Mouse (Mus musculus): Measurements from ENCODE around the gene Ctdspl2. TPM values are rescaled to one million over a fixed set of nuclear protein-coding genes. Genes with fewer than 3 reads are reported as not detected.
"Not testable (repeated sequence)": the region's sequence is repeated elsewhere in the genome, so short reads cannot be mapped to it uniquely, and the experiment has no call there.

The Ctdspl2 gene
- polyA plus RNA-seq, 1 experiment from 2014 or later, result 43.0 TPM

DNA sequence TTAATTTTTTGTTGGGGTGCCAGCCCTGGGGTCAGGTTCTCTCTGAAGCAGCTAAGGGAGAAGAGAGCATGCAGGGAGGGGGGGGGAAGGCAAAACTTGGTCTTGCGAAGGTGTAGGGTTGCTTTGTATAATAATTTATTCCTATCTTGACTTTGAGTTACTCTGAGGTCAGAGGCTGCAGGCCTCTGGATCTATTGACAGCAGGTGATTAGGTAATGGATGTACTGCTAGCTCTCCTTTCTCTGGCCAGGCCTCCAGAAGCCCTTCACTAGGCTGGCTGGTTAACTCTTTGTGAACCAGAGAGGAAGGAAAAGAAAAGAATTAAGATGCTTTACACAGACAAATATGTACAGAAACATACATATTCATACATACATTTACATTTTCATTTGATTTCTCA, 62.9 kb downstream of the Ctdspl2 start:
- no peak overlapping the region for H3K27ac ChIP-seq
- H3K4me2 ChIP-seq (replicated peaks), result no peak overlapping the region
- no peak overlapping the region for H3K9ac ChIP-seq (replicated peaks)
- H3K4me1 ChIP-seq (replicated peaks), result no peaks in the 10 kb centered on the region
- no peaks in the 10 kb centered on the region for H3K27me3 ChIP-seq
- WGBS, result 81% methylated on average over 1 of the region's 1 CpGs
- no peak overlapping the region for H3K4me3 ChIP-seq (replicated peaks)
- 0 out of 2 replicates have a peak, but pooled peaks cover 3% of the 10 kb centered on the region for H3K36me3 ChIP-seq
- ATAC-seq, result no peak
- H3K9me3 ChIP-seq, result no peaks in the 10 kb centered on the region

DNA sequence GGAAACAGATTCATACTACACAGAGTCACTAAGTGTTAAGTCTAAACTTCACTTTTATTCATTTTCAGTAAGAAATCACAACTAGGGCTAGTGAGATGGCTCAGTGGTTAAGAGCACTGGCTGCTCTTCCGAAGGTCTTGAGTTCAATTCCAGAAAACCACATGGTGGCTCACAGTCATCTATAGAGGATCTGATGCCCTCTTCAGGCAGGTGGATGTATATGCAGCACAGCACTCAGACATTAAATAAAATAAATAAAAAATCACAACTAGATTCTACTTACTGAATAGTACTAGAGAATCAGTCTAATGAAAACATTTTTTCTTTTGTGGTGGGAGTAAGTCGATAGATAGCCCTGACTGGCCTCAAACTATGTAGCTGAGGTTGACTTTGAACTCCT, 66.5 kb downstream of the Ctdspl2 start:
- H3K9me3 ChIP-seq, result no peaks in the 10 kb centered on the region

DNA sequence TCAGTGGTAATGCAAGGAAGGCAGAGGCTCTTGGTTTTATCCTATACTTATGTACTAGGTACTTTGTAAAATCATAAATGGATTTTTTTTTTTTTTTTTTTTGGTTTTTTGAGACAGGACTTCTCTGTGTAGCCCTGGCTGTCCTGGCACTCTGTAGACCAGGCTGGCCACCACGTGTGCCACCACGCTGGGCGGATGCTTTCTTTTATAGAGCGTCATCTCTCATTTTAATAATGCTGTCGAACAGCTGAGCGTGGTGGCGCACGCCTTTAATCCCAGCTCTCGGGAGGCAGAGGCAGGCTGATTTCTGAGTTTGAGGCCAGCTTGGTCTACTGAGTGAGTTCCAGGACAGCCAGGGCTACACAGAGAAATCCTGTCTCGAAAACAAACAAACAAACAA, 71.3 kb downstream of the Ctdspl2 start:
- ATAC-seq; H3K36me3 ChIP-seq; H3K27me3 ChIP-seq; H3K4me2 ChIP-seq (replicated peaks); H3K9me3 ChIP-seq; H3K4me3 ChIP-seq (replicated peaks); H3K9ac ChIP-seq (replicated peaks); H3K27ac ChIP-seq: not testable (repeated sequence)
- peaks cover 17% of the 10 kb centered on the region for H3K4me1 ChIP-seq (replicated peaks)
- 93% methylated on average over 10 of the region's 10 CpGs for WGBS

More for the DNA sequence above, 66.5 kb downstream of the Ctdspl2 start:
- Histone ChIP-seq H3K27ac (no peak overlapping the region), H3K4me3 (replicated peaks) (no peak overlapping the region), H3K9ac (replicated peaks) (no peak overlapping the region), H3K27me3 (no peaks in the 10 kb centered on the region), H3K4me1 (replicated peaks) (no peaks in the 10 kb centered on the region), H3K36me3 (no peaks in the 10 kb centered on the region), H3K4me2 (replicated peaks) (no peak overlapping the region)
- no peak for ATAC-seq
- WGBS, result 79% methylated on average over 2 of the region's 2 CpGs

DNA sequence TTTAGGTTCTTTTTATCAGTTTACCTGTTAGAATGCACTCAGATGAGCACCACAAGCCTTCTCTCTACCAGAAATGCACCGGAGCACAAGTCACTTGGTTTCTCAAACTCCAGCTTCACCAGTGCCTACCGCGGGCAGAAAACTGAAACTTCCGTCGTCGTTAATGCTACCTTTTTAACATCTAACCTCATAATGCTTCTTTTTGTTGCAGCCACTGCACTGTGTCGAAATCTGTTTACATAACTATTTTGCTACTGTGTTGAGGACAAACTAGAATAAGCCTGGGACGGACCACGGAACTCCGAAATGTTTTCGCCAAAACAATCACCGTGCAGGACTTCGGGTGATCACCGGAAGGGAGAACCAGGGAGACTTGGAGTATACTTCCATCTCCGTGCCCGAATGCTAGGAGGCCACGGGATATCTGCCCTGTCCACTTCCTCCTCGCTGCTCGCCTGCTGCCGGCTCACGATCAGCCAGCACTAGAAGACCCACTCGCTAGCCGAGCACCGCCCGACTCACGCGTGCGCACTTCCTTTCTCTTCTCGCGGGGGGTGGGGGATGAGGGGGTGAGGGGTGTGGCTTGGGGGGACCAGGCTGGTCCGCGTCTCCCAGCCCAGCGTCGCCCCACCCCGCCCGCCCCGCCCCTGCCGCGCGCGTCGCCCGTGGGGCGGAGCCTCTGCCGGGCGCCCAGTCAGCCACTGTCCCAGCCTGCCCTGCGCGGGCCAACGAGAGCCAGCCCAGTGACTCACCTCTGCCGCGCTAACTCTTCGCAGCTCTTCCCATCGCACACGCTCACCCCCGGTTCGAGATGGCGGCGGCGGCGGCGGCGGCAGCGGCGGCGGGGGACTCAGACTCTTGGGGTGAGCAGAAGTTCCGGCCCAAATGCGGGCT, 72.3 kb downstream of the Ctdspl2 start, which contains the start of gene Eif3j1:
TSS of gene Eif3j1 (plus strand) at position 685 of the 894 bp plus-strand sequence.
- Histone ChIP-seq H3K4me3 (replicated peaks) (peak within 1 kb of the TSS; percentile 92), H3K36me3 (peaks cover under 1% of the 10 kb centered on the region), H3K9ac (replicated peaks) (peak within 1 kb of the TSS; percentile 92), H3K27ac (peak within 1 kb of the TSS; percentile 84), H3K9me3 (no peaks in the 10 kb centered on the region), H3K4me2 (replicated peaks) (peak within 1 kb of the TSS; percentile 84), H3K4me1 (replicated peaks) (peaks cover 17% of the 10 kb centered on the region), H3K27me3 (no peaks in the 10 kb centered on the region)
- peak; percentile 100 for ATAC-seq
- WGBS, result under 1% methylated on average over 35 of the region's 67 CpGs

DNA sequence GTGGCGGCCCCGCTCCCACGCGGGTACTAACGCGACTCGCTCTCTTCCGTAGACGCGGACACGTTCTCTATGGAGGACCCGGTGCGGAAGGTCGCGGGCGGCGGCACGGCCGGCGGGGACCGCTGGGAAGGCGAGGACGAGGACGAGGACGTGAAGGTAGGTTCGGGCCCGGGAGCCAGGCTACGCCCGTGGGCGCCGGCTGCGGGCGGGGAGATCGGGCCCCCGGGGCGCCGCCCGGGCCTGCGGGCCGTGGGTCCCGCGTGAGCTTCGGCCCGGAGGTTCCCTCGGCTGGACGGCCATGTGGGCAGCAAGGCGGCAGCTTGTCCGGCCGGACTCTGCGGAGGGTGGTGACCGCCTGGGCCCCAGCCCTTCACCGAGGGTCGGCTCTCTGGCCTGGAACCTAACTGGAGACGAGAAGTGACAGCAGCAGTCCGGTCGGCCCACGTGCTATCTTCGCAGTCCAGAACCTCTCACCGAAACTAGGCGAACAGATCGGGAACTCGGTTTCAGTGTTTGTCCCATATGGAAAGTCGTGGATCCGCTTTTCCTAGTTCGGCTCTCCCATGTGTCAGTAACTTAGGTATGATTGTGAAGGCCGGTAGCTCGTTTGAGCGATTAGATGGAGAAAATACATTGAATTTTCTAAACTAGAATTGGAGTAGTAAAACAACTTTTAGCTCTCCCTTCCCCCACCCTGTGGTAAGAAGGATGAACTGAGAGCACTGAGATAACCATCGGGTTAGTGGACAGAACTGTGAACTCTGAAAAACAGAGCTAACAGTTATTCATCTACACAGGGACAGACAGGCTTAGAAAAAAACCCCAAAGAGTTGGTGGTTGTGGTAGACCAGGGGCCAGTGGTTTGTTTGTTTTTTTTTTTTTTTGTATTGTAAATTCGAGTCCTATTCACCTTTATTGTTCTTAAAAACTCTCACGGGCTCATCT, 73.2 kb downstream of the Ctdspl2 start:
- Histone ChIP-seq H3K27ac (peak overlapping the region; percentile 84), H3K4me1 (replicated peaks) (peaks cover 17% of the 10 kb centered on the region), H3K4me2 (replicated peaks) (peak overlapping the region; percentile 84), H3K4me3 (replicated peaks) (peak overlapping the region; percentile 92), H3K27me3 (no peaks in the 10 kb centered on the region), H3K36me3 (peaks cover 5% of the 10 kb centered on the region), H3K9me3 (no peaks in the 10 kb centered on the region), H3K9ac (replicated peaks) (peak overlapping the region; percentile 92)
- 2% methylated on average over 60 of the region's 71 CpGs for WGBS
- no peak; the same call in none of the 2 replicates for ATAC-seq

DNA sequence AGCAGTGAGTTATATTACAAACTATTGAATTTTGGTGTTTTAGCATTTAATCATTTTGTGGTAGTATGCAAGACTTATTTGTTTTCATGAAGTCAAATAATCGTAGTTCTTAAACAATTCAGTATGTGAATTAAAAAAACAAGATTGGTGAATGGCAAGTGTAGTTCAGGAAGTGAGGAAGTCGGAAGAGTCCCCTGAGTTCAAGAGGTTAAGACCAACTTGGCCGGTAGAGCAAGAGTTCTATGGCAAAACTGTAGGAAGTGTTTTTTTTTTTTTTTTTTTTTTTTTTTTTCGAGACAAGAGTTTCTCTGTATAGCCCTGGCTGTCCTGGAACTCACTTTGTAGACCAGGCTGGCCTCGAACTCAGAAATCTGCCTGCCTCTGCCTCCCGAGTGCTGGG, 76.2 kb downstream of the Ctdspl2 start:
- no peaks in the 10 kb centered on the region for H3K27me3 ChIP-seq
- ATAC-seq, result no peak

DNA sequence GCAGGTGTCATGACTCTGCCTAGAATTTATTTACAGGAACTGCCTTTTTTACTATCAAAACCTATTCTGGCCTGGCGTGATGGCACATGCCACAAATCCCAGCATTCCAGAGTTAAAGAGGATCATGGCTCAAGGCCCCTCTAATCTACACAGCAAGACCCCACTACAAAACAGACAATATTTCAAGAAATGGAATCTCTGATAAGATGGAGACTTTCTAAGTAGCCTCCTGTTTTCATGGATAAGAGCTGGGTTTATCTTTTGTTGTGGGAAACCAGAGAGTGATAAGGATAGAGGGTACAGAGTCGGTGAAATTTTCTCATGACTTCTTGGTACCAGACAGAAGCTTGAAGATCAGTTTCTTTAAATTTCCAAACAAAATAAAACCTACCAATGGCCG, 80.3 kb downstream of the Ctdspl2 start:
- H3K27ac ChIP-seq, result no peak overlapping the region
- 94% methylated on average over 3 of the region's 3 CpGs for WGBS
- H3K27me3 ChIP-seq, result no peaks in the 10 kb centered on the region
- H3K4me2 ChIP-seq (replicated peaks), result no peak overlapping the region
- H3K4me3 ChIP-seq (replicated peaks), result no peak overlapping the region
- H3K9me3 ChIP-seq, result no peaks in the 10 kb centered on the region
- no peaks in the 10 kb centered on the region for H3K4me1 ChIP-seq (replicated peaks)
- no peak overlapping the region for H3K9ac ChIP-seq (replicated peaks)
- no peak for ATAC-seq
- H3K36me3 ChIP-seq, result peaks cover 10% of the 10 kb centered on the region

More for the DNA sequence above, 76.2 kb downstream of the Ctdspl2 start:
- H3K27ac ChIP-seq, result no peak overlapping the region
- H3K9me3 ChIP-seq, result no peaks in the 10 kb centered on the region
- WGBS, result 88% methylated on average over 6 of the region's 6 CpGs
- H3K4me1 ChIP-seq (replicated peaks), result peaks cover 17% of the 10 kb centered on the region
- H3K4me2 ChIP-seq (replicated peaks), result no peak overlapping the region
- H3K4me3 ChIP-seq (replicated peaks), result no peak overlapping the region
- H3K9ac ChIP-seq (replicated peaks), result no peak overlapping the region
- H3K36me3 ChIP-seq, result peaks cover 5% of the 10 kb centered on the region

DNA sequence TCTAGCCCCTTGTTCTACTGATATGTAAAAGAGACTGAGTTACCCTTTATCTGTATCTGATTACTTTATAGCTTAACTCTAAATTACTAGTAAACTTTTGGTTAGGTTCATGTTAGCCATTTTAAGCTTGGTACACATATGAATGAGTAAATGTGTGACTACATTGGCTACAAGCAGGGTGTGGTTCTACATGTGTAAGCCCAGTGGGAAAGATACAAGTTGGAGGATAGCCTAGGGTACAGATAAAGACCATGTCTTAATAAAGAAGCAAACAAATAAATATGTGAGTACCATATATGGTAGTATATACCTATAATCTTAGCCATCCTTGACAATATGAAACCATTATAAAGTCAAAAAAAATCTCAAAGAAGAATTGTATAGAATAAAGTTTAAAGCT, 88.1 kb downstream of the Ctdspl2 start:
- no peak for ATAC-seq

DNA sequence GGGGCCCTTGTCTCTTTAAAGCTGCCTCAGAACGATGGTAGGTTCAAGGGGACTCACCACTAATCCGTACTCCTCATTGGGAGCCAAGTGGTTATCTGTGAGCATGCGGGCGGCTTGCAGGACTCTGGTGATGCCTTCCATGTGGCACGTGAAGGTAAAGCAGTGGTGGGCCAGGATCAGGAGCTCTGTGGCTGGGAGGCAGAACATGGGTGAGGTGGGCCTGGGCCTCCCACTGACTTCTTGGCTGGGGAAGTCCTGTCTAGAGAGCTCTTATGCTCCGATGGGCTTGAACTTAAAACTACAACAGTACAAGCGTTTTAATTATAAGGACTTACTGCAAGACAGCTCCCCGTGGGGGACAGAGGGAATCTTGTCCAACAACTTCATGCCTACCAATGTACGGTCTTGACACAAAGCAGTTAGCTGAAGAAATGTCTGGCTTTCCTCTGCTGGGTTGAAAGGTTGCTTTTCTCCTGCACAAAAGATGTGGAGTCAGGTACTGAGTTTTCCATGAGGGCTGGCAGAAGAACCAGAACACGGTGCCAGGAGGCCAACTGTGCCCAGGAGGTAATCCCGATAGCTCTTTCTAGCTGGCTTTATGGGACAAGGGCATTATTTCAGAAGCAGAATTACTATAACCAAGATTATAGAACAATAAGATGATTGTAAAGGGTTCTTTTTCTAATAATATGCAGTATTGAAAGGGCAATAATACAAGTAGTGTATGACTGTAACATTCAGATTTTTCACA, 103.7 kb downstream of the Ctdspl2 start:
- no peak overlapping the region for H3K4me3 ChIP-seq (replicated peaks)
- H3K9me3 ChIP-seq, result no peaks in the 10 kb centered on the region
- H3K36me3 ChIP-seq, result peaks cover 51% of the 10 kb centered on the region
- no peak overlapping the region for H3K9ac ChIP-seq (replicated peaks)
- no peak overlapping the region for H3K4me2 ChIP-seq (replicated peaks)
- ATAC-seq, result no peak
- 92% methylated on average over 11 of the region's 11 CpGs for WGBS
- H3K27me3 ChIP-seq, result no peaks in the 10 kb centered on the region
- H3K4me1 ChIP-seq (replicated peaks), result no peaks in the 10 kb centered on the region
- no peak overlapping the region for H3K27ac ChIP-seq

More for the DNA sequence above, 88.1 kb downstream of the Ctdspl2 start:
- no peak overlapping the region for H3K4me2 ChIP-seq (replicated peaks)
- H3K27me3 ChIP-seq, result no peaks in the 10 kb centered on the region
- H3K4me3 ChIP-seq (replicated peaks), result no peak overlapping the region
- H3K4me1 ChIP-seq (replicated peaks), result no peaks in the 10 kb centered on the region
- H3K9ac ChIP-seq (replicated peaks), result no peak overlapping the region
- peaks cover 22% of the 10 kb centered on the region for H3K36me3 ChIP-seq
- H3K27ac ChIP-seq, result no peak overlapping the region
- no peaks in the 10 kb centered on the region for H3K9me3 ChIP-seq
